Mouse (Mus musculus): Measurements from ENCODE around the gene Cd81. TPM values are rescaled to one million over a fixed set of nuclear protein-coding genes. Genes with fewer than 3 reads are reported as not detected.

The Cd81 gene
- total RNA-seq, 2 experiments from 2014 or later, result 347 to 375 TPM

- no peak for DNase-seq (ENCODE audit: low spot score in 2 of 2)
These were observed 58.3 kb downstream of the Cd81 start for GRCm38 (mm10) chr7:143110803-143111202.

- DNase-seq (ENCODE audit: low spot score in 2 of 2), result no peak
These were observed 59.2 kb downstream of the Cd81 start for GRCm38 (mm10) chr7:143111719-143112118.

GRCm38 (mm10) chr7:143112395-143112794 is 59.9 kb downstream of the Cd81 start:
- no peak for DNase-seq (ENCODE audit: low spot score in 2 of 2)

- no peak for DNase-seq (ENCODE audit: low spot score in 2 of 2)
These were observed 62.2 kb downstream of the Cd81 start for GRCm38 (mm10) chr7:143114773-143115172.

GRCm38 (mm10) chr7:143116521-143116920 is 64.0 kb downstream of the Cd81 start:
- no peak for DNase-seq (ENCODE audit: low spot score in 2 of 2)

Other genes starting within 250 kb of the Cd81 start
- gene Th, start 121.6 kb upstream of the Cd81 start, total RNA-seq (2021), result 1 to 10 TPM in 1 of 2 experiments, under 1 TPM in 1; 0.44 to 1.6 TPM
- gene Ascl2, start 83.5 kb upstream of the Cd81 start, total RNA-seq (2021), result under 1 TPM in 1 of 2 experiments, not detected in 1; 0.22 TPM
- under 1 TPM; 0.88 to 0.96 TPM for gene Tspan32, start 47.7 kb upstream of the Cd81 start, total RNA-seq (2021)
- gene Tssc4, start 16.5 kb downstream of the Cd81 start, total RNA-seq (2021), result 10 to 100 TPM; 24.5 to 26.8 TPM
- 10 to 100 TPM in 1 of 2 experiments, 1 to 10 TPM in 1; 10.0 to 10.3 TPM for gene Trpm5, start 41.9 kb downstream of the Cd81 start, total RNA-seq (2021)
- 1 to 10 TPM; 6.0 to 7.7 TPM for gene Kcnq1, start 53.6 kb downstream of the Cd81 start, total RNA-seq (2021)

Data from gastrocnemius, postnatal 4 days (tissue).